Mouse (Mus musculus) midbrain, embryonic 13.5 days (tissue): ENCODE results near the gene Tigar. TPM values are rescaled to one million over a fixed set of nuclear protein-coding genes. Genes with fewer than 3 reads are reported as not detected.

ENCODE experiments used
- ATAC-seq: fragments of 200-750 bp; cut with Nextera tagmentation; 2 replicates; pipeline ENCODE4 v1.8.0; 2017; ENCODE audit warnings: mild to moderate bottlenecking, moderate TSS enrichment, moderate library complexity
- H3K27ac ChIP-seq: fragments of 300-500 bp; sonication (generic); 2 replicates; pipeline ENCODE4 v1.5.1; 2015; ENCODE audit warnings: inconsistent platforms, mild to moderate bottlenecking, moderate library complexity
- H3K27me3 ChIP-seq: fragments of 300-500 bp; sonication (generic); 2 replicates; pipeline ENCODE4 v1.6.1; 2015; ENCODE audit warnings: mild to moderate bottlenecking, inconsistent platforms
- H3K36me3 ChIP-seq: fragments of 300-500 bp; sonication (generic); 2 replicates; pipeline ENCODE4 v1.6.1; 2015; ENCODE audit warnings: mild to moderate bottlenecking, inconsistent platforms
- H3K4me1 ChIP-seq: fragments of 300-500 bp; sonication (generic); replicated peaks from 2 replicates; pipeline ENCODE4 v1.6.1; 2015; ENCODE audit warnings: inconsistent platforms
- H3K4me2 ChIP-seq: fragments of 300-500 bp; sonication (generic); replicated peaks from 2 replicates; pipeline ENCODE4 v1.6.1; 2015; ENCODE audit warnings: moderate library complexity, mild to moderate bottlenecking, inconsistent platforms
- H3K4me3 ChIP-seq: fragments of 300-500 bp; sonication (generic); replicated peaks from 2 replicates; pipeline ENCODE4 v1.5.1; 2015; ENCODE audit warnings: mild to moderate bottlenecking, inconsistent platforms
- H3K9ac ChIP-seq: fragments of 300-500 bp; sonication (generic); replicated peaks from 2 replicates; pipeline ENCODE4 v1.6.1; 2015; ENCODE audit warnings: mild to moderate bottlenecking, inconsistent platforms
- H3K9me3 ChIP-seq: fragments of 300-500 bp; sonication (generic); 2 replicates; pipeline ENCODE4 v1.6.1; 2016; ENCODE audit warnings: mild to moderate bottlenecking, inconsistent platforms
- WGBS: fragments of 180-500 bp; shearing (Covaris S2); methylation state at CpG from one replicate; pipeline ENCODE4 v1.1.7; 2015; 5-methylcytosine and 5-hydroxymethylcytosine counted together
- polyA plus RNA-seq: library from polyadenylated mRNA; unstranded; fragments of >200 nt; fragmentation: Nextera tagmentation; extraction: Ambion mirVana; gene quantifications from 2 replicates; pipeline ENCODE4 v1.2.1, GENCODE M21; 2015

The Tigar gene
- polyA plus RNA-seq, 1 experiment from 2014 or later: 7.3 TPM

DNA sequence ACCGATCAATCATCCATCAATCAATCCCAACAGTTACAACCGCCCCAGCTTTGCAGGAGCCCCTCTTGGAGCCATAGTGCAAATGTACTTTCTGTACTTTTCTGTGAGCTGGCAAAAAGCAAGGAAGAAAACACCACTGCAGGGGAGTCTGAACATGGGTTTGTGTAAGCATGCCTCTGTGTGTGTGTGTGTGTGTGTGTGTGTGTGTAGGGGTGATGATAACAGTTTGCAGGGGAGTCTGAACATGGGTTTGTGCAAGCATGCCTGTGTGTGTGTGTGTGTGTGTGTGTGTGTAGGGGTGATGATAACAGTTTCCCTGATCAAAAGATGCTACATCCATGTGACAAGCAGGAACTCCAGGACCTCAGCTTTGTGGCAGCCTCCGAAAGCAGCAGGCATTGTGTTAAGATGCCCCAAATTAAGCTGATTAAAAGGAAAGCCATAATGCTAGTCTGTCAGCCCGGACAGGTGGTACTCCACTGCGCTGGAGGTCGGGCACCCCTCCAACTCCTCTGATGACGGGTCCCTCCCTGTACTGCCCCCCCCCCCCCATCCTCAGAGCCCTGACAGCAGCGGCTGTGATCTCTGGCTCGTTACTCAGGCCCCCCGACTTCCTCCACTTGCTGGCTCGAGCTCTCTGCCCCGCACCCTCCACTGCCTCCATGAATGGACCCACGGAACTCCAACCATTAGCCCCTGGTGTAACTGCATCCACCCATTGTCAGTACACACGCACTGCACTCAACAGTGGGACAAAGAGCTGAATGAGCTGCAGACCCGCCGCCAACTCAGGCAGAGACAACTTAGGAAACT, 24.3 kb upstream of the Tigar start:
- peak overlapping the region; percentile 29; the same call in 1 of the 2 replicates for H3K9ac ChIP-seq
- peak; percentile 91 for ATAC-seq
- 24% methylated on average over 16 of the region's 16 CpGs for WGBS
- H3K4me1 ChIP-seq: peaks cover 34% of the 10 kb centered on the region
- peak overlapping the region; percentile 37; the same call in 1 of the 2 replicates for H3K27ac ChIP-seq
- H3K9me3 ChIP-seq: no peaks in the 10 kb centered on the region
- H3K4me3 ChIP-seq: peak overlapping the region; percentile 13
- H3K36me3 ChIP-seq: peaks cover 16% of the 10 kb centered on the region
- no peaks in the 10 kb centered on the region for H3K27me3 ChIP-seq
- peak overlapping the region; percentile 42 for H3K4me2 ChIP-seq

DNA sequence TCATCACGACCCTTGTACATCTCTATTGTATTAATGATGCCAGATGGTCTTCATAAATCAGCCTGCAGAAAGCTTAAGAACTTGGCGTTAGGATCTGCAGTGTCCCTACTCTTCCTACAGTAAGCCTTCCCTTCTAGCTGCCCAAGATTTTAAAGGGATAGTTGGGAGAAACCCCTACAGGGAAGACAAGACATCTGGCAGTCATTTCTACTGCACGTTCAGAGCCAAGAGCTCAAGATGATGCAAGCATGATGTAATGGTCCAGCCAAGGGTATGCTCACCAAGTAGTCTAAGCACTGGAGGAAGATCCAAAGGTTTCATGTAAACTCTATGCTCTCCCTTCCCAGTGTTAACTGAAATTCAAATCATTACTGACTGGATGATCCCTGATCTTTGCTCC, 23.4 kb upstream of the Tigar start:
- ATAC-seq: no peak
- no peak overlapping the region for H3K27ac ChIP-seq
- 76% methylated on average over 3 of the region's 3 CpGs for WGBS
- H3K9me3 ChIP-seq: no peaks in the 10 kb centered on the region
- H3K4me3 ChIP-seq: no peak overlapping the region
- no peaks in the 10 kb centered on the region for H3K27me3 ChIP-seq
- H3K36me3 ChIP-seq: peaks cover 19% of the 10 kb centered on the region
- no peak overlapping the region for H3K4me2 ChIP-seq
- H3K4me1 ChIP-seq: peaks cover 34% of the 10 kb centered on the region
- H3K9ac ChIP-seq: no peak overlapping the region

GRCm38 (mm10) chr6:127131946-127132345, 22.6 kb upstream of the Tigar start:
- Histone ChIP-seq H3K4me3 (no peak overlapping the region), H3K9me3 (no peaks in the 10 kb centered on the region), H3K9ac (no peak overlapping the region), H3K27ac (no peak overlapping the region), H3K4me2 (no peak overlapping the region), H3K36me3 (peaks cover 19% of the 10 kb centered on the region), H3K27me3 (no peaks in the 10 kb centered on the region), H3K4me1 (peaks cover 34% of the 10 kb centered on the region)
- ATAC-seq: no peak
- 83% methylated on average over 3 of the region's 3 CpGs for WGBS

DNA sequence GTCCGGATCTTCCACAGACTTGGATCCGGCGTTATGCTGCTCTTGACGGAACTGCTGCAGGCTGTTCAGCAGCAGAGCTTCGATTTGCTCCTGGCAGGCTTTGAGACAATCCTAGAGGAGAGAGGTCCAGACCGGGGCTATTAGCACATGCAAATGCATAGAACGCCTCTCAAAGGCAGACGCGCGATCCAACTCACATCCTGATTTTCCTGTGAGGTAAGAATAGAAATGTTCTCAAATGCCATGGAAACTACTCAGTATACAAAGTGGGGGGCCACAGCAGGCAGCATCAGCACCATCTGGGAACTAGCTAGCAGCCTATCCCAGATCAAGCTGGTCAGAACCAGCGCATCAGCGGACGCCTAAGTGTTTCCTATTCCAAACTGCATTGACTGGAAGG, 21.0 kb upstream of the Tigar start:
- ATAC-seq: no peak
- H3K4me1 ChIP-seq: peaks cover 34% of the 10 kb centered on the region
- H3K9ac ChIP-seq: no peak overlapping the region
- H3K27ac ChIP-seq: no peak overlapping the region
- H3K4me3 ChIP-seq: no peak overlapping the region
- peaks cover 21% of the 10 kb centered on the region for H3K36me3 ChIP-seq
- no peaks in the 10 kb centered on the region for H3K27me3 ChIP-seq
- H3K9me3 ChIP-seq: no peaks in the 10 kb centered on the region
- H3K4me2 ChIP-seq: no peak overlapping the region
- 54% methylated on average over 13 of the region's 13 CpGs for WGBS

DNA sequence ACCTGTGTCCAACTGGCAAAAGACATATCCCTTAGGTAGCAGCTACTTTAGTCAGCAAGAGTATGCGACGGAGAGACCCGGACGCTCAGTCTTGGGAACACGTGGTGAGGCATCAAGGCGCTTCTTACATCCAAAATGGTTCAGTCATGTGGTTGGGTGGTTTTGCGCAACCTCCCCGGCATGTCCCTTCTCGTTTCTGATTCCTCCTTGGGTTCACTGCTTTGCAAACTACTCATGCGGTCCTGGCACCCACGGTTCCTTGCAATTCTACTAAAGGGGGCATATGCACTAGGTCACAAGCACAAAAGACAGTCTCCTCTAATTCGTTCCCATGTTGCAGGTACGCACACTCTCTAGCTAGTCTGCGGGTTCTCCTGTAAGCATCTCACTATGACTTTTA, 20.3 kb upstream of the Tigar start:
- Histone ChIP-seq H3K36me3 (peaks cover 21% of the 10 kb centered on the region), H3K27me3 (no peaks in the 10 kb centered on the region), H3K4me1 (peaks cover 28% of the 10 kb centered on the region), H3K9ac (no peak overlapping the region), H3K4me2 (no peak overlapping the region), H3K27ac (no peak overlapping the region), H3K4me3 (no peak overlapping the region), H3K9me3 (no peaks in the 10 kb centered on the region)
- WGBS: 93% methylated on average over 14 of the region's 14 CpGs
- ATAC-seq: no peak

- H3K36me3 ChIP-seq: peaks cover 16% of the 10 kb centered on the region
- WGBS: 85% methylated on average over 7 of the region's 7 CpGs
- no peak overlapping the region for H3K27ac ChIP-seq
- H3K4me2 ChIP-seq: no peak overlapping the region
- H3K9ac ChIP-seq: no peak overlapping the region
- H3K4me3 ChIP-seq: no peak overlapping the region
- H3K9me3 ChIP-seq: no peaks in the 10 kb centered on the region
- H3K27me3 ChIP-seq: no peaks in the 10 kb centered on the region
- ATAC-seq: no peak
- H3K4me1 ChIP-seq: no peaks in the 10 kb centered on the region
These were observed 14.1 kb upstream of the Tigar start for GRCm38 (mm10) chr6:127123506-127123905.

DNA sequence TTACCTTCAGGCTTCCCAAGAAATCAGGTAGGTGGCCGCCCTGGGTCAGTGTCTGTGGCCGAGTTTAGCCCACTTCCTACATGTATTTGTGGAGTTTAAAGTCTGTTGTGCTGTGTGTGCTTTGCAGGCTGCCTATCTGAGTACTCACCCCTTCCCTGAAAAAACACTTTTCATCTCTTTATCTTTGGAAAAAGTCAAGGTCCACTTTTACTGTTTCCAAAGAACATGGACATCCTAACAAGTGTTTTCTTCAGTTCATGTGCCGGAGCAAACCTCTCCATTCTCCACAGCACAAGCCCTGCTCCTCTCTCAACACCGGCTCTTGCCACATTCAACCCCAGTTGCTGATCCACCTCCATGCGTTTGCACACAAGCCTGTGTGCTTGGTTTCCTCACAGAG, 13.6 kb upstream of the Tigar start:
- H3K4me1 ChIP-seq: no peaks in the 10 kb centered on the region
- no peak overlapping the region for H3K9ac ChIP-seq
- H3K4me2 ChIP-seq: no peak overlapping the region
- peaks cover 13% of the 10 kb centered on the region for H3K36me3 ChIP-seq
- ATAC-seq: no peak
- WGBS: 87% methylated on average over 5 of the region's 5 CpGs
- no peaks in the 10 kb centered on the region for H3K27me3 ChIP-seq
- no peaks in the 10 kb centered on the region for H3K9me3 ChIP-seq
- no peak overlapping the region for H3K4me3 ChIP-seq
- no peak overlapping the region for H3K27ac ChIP-seq

DNA sequence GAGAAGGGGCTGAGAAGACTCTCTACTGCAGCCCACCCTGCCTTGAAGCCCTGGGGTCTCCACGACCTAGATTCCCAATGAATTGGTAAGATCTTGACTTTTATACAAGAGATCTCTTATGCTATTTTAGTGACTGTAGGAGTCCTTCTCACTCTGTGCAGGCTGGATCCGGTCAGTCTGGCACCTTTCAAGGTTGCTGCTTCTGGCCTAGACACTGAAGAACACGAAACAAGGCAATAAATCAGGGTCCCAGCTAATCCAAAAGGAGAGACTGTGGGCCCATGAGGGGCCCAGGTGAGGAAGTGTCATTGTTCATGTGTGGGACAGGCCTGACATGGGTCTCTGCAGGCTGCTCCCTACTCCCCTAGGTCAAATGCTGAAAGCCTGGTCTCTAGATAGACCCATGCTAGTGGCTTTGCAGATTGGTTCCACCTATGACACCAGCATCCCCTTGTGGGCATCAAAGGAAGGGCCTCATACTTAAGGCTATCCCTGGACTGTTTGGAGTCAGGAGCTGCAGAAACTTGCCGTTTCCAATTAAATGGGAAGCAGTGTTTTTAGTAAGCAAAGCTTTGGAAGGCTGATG, 13.0 kb upstream of the Tigar start:
- Histone ChIP-seq H3K4me3 (no peak overlapping the region), H3K27me3 (no peaks in the 10 kb centered on the region), H3K4me2 (no peak overlapping the region), H3K9me3 (no peaks in the 10 kb centered on the region), H3K27ac (no peak overlapping the region), H3K9ac (no peak overlapping the region), H3K36me3 (peaks cover 7% of the 10 kb centered on the region), H3K4me1 (no peaks in the 10 kb centered on the region)
- peak; percentile 40; the same call in 1 of the 2 replicates for ATAC-seq
- WGBS: 84% methylated on average over 4 of the region's 4 CpGs

DNA sequence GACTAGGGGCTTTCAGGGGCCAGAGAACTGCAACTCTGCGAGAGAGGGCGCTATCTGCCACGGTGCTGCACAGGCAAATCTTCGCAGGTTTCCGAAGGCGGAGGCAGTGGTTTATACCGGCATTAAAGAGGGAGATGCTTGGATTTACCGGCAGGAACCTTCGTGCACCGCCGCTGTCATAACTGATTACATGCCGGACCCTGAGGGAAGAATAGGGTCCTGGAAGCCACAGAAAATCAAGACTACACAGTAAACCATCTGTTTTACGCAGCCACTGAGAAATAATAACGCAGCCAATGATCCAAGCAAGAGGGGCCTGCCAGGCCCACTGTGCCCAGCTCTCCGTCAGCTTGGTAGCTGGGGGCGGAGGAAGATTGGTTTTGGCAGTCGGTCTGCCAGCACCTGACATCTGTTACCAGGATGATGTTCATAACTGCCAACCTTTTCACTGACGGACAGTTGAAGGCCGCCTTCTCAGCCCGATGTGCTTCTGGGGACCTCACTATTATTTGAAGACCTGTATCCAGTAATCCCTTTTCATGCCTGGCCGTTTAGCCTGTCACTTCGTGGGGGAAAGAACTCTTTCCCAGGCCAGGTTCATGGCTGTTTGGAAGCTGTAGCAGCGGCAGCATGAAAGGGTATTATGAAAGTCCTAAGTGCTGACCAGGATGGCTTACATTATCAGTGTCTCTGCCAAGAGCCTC, 5.5 kb upstream of the Tigar start:
- WGBS: 38% methylated on average over 23 of the region's 23 CpGs
- Histone ChIP-seq H3K4me1 (peaks cover 10% of the 10 kb centered on the region; the same call in 1 of the 2 replicates), H3K9ac (0 out of 2 replicates have a peak overlapping the region, but pooled peaks have one; percentile 12), H3K27me3 (peaks cover 6% of the 10 kb centered on the region; the same call in 1 of the 2 replicates), H3K9me3 (no peaks in the 10 kb centered on the region), H3K4me2 (peak overlapping the region; percentile 10), H3K36me3 (no peaks in the 10 kb centered on the region), H3K27ac (peak overlapping the region; percentile 54), H3K4me3 (no peak overlapping the region)
- ATAC-seq: peak; percentile 49

DNA sequence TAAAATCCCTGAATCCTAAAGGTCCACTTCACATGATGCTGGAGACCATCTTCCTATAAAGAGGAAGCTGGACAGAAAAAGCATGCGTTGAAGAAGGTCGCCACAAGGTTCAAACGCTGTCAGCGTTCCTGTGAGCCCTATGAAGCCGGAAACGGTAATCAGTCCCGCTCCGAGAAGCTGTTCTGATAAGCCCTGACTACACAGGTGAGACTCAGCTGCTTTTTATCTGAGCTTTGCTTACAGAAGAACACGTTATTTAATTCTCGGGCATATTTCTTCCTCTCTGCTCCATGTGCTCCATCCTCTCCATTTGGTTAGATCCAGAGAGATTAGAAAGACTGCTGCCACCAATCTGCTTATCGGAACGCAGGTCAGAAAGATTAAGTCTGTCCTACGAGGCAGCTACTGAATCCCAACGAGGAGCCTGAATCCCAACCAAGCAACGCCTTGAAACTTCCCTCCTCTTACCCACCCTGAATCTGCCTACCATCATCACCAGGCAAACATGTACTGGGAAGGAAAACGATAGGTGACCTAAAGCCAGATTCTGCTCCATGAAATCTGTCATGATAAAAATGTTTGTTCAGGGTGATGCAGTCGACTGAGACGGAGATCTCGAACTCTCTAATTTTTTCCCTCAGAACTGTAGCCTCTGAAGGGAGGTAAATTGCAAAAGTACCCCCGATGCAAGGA, 843 bp downstream of the Tigar start:
- H3K4me3 ChIP-seq: peak overlapping the region; percentile 67
- H3K4me1 ChIP-seq: peaks cover 24% of the 10 kb centered on the region
- no peak overlapping the region for H3K27ac ChIP-seq
- H3K9me3 ChIP-seq: no peaks in the 10 kb centered on the region
- 47% methylated on average over 20 of the region's 20 CpGs for WGBS
- H3K4me2 ChIP-seq: peak overlapping the region; percentile 71
- H3K36me3 ChIP-seq: peaks cover 2% of the 10 kb centered on the region; the same call in 1 of the 2 replicates
- no peak for ATAC-seq
- H3K27me3 ChIP-seq: peaks cover 6% of the 10 kb centered on the region; the same call in 1 of the 2 replicates
- peak overlapping the region; percentile 72 for H3K9ac ChIP-seq

DNA sequence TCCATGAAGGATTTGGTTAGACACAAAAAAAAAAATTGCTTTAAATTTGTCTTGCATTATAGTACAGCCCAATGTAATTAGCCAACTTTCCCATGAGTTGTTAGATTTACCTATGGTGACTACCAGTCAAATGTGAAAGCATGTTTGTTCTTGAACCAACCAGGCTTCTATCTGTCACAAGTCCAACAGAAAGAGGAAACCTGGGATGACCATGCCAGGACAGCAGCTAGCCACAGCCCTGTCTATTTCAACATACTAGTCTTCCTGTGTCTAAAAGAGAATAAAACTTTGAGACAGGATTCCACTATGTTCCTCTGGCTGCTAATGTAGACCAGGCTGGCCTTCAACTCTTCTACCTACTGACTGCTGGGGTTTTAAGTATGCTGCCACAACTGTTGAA, 1.9 kb downstream of the Tigar start:
- peaks cover 24% of the 10 kb centered on the region for H3K4me1 ChIP-seq
- H3K9ac ChIP-seq: no peak overlapping the region
- peaks cover 6% of the 10 kb centered on the region; the same call in 1 of the 2 replicates for H3K27me3 ChIP-seq
- H3K4me3 ChIP-seq: no peak overlapping the region
- peaks cover 10% of the 10 kb centered on the region; the same call in 1 of the 2 replicates for H3K36me3 ChIP-seq
- no peak overlapping the region for H3K27ac ChIP-seq
- ATAC-seq: no peak
- H3K9me3 ChIP-seq: no peaks in the 10 kb centered on the region
- H3K4me2 ChIP-seq: no peak overlapping the region
